Mouse (Mus musculus) mouse trophoblast stem cell (cell line): Measurements from ENCODE around the gene Psmd13.

Experiments
- in situ Hi-C, 2 experiments: fragments of 300-500 bp; cut with MseI, MboI; formaldehyde crosslinking; loops; 2 replicates in 1 of 2; 3 replicates in 1 of 2; pipeline ENCODE4 v1.15.1; 2025

The Psmd13 gene

DNA sequence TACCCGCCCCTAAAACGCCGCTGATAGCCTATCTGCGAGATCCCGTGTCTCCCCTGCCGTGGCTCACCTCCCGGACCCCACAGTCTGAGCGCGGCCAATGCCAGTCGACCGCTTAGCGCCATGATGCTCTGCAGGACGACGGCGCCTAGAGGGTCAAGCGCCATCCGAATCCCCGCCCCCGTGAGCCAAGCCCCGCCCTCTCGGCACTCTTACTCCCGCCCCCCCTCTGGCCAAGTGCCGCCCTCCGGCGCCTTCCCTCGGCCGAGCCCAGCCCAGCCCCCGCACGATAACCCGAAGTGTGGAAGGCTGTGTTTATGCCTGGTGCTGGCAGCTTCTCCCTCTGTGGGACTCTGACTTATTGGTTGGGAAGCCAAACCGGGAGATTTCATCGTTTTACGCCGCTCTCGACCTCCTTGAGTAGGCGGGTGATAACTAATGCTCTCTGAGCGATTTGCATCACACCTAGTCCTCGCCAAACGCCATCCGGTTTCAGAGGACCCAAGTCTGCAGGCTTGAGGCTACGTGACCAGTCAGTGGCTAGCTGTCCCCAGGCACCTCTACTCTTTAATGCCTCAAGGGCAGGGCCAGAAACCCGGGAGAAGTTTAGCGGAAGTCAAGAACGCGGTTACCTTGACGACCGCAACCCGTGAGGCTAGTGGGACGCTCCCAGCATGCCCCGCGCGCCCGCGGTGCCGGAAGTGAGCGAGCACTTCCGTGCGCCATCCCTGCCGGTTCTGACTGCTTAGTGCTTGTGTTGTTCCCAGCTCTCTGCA, at the start of gene Psmd13, which contains the start of gene Sirt3:
TSS of gene Psmd13 (plus strand) at position 273 of the 773 bp plus-strand sequence.
TSS of gene Sirt3 (minus strand) at position 614 of the 773 bp plus-strand sequence.
- in situ Hi-C loops, result no loop called here

DNA sequence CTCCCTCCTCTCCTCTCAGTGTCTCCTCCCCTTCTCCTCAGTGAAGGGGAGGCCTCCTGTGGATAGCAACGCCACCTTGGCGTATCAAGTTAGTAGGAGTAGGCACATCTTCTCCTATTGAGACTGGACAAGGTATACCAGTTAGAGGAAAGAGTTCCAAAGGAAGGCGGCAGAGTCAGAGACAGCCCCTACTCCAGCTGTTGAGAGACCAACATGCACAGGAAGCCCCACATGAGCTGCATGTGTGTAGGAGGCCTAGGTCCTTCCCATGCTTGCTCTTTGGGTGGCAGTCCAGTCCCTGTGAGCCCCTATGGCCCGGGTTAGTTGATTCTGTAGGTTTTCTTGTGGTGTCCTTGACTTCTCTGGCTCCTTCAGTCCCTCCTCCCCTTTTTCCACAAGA, 48.4 kb upstream of the Psmd13 start:
- in situ Hi-C loops, result no loop called here

DNA sequence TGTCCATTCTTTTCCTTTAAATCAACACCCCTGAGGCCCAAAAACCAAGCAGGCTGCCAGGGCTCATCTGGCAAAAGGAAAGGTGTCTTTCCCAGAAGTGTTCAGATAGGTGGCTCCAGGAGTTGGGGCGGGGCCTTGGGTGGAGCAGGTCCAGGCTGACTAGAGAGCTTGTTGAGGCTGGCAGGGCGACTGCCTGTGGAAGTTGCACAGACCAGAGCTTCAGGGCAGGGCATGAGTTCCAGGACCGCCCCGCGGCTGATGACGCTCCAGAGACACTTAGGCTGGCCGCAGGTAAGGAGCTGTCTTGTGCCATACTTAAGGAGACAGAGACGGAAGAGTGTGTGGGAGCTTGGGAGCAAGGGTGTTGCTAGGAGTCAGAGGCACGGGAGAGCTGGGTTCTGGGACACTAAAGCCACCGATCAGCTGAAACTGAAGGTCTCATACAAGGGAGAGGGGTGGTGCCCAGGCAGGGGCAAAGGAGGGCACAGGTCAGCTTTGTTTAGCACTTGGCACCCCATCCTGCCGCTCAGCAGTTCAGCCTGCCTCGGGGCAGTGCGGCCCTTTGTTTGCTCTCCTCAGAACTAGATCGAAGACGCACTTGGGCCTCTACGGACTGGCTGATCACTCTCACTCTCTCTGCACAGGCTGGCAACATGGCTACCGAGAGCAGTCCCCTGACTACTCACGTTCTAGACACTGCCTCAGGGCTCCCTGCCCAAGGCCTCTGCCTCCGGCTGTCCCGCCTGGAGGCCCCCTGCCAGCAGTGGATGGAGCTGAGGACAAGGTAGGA, 46.6 kb upstream of the Psmd13 start, which contains the start of gene Urah:
TSS of gene Urah (plus strand) at position 51 of the 790 bp plus-strand sequence.
- in situ Hi-C loops, result no loop called here

DNA sequence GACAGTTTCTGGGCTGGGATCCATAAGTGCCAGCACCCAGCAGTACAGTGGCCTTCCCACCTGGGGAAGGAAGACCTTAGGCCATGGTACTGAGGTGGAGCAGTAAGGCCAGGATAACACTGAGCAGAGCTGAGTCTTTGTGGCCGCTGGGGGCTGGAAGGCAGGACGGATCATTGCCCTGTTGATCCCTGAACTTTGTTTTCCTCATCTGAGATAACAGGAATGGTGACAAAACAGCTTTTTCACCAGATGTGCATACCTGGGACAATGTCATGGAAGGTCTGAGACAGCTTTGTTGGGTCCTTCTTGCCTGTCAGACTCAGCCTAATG, 46.0 kb upstream of the Psmd13 start:
- in situ Hi-C loops, result no loop called here

DNA sequence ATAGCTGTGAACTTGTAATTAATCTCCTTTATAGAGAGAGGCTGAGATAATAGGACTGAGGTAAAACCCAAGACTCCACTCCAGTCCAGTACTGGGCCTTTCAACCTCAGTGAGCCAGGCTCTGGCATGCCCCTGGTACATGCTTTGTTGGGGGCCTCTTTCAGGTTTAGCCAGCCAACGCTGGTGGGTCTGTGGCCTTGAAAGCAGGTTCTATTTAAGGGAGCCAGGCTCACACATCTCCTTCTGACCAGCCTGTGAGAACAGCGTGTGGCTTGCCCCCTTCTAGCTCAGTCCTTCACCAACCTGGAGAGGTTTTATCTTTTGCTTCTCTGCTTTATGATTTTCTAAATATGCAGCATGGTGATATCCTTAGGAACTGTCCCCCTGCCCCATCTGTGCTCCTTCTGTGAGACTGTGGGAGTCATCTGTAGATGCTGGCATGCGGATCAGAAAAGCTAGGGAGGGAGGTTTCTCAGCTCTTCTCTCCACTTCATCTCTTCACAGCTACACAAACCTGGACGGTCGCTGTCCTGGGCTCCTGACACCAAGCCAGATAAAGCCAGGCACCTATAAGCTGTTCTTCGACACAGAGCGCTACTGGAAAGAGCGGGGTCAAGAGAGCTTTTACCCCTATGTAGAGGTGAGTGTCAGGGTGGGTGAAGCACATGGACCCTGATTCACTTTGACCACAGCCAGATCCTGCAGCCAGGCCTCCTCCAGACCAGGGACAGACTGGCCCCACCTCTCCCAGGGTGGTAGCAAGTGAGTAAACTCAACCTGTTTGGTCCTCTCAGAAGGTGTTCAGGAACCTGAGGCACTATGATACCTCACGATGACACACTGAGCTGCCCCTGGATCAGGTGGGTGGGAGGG, 45.3 kb upstream of the Psmd13 start:
- in situ Hi-C loops, result no loop called here

GRCm38 (mm10) chr7:140839556-140839955, 42.2 kb upstream of the Psmd13 start:
- in situ Hi-C loops, result no loop called here

GRCm38 (mm10) chr7:140840750-140841735, 40.7 kb upstream of the Psmd13 start:
- in situ Hi-C loops, result loop anchor here in 1 of 2 experiments (5.0 kb wide), 1 partner anchor 61 kb away; the partner anchor contains the start of gene Cox8b

GRCm38 (mm10) chr7:140843806-140844205, 38.0 kb upstream of the Psmd13 start:
- in situ Hi-C loops, result loop anchor here in 1 of 2 experiments (5.0 kb wide), 1 partner anchor 58 kb away; the partner anchor contains the start of gene Cox8b

GRCm38 (mm10) chr7:140844905-140845665, 36.7 kb upstream of the Psmd13 start, which contains the start of gene Scgb1c1:
Scgb1c1 (plus strand) TSS chr7:140845547.
- in situ Hi-C loops, result loop anchor here (5.0 kb wide), 1 partner anchor 57 kb away; the partner anchor contains the start of gene Cox8b (in 2 of the 2)

- in situ Hi-C loops, result loop anchor here in 1 of 2 experiments (5.0 kb wide), 1 partner anchor 57 kb away; the partner anchor contains the start of gene Cox8b
Measured at GRCm38 (mm10) chr7:140845683-140846082, 36.1 kb upstream of the Psmd13 start.

DNA sequence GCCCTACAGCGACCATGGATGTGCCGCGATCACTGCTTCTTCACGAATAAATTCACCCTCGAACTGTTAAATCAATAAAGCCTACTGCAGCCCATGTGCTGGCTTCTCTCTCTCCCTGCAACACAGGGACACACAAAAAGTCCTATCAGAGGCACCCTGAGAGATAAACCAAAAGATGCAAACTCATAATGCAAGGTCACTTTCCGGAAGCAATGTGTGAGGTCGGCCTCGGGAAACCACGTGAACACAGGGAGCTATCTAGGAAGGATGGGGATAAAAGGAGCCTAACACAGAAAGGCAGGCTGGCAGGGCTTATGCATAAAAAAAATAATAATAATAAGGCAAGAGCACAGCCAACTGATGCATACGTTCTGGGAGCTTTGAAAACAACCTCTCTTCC, 35.1 kb upstream of the Psmd13 start:
- in situ Hi-C loops, result loop anchor here in 1 of 2 experiments (5.0 kb wide), 1 partner anchor 56 kb away; the partner anchor contains the start of gene Cox8b

- in situ Hi-C loops, result loop anchor here in 1 of 2 experiments (5.0 kb wide), 1 partner anchor 54 kb away; the partner anchor contains the start of gene Cox8b
Measured at GRCm38 (mm10) chr7:140847755-140848580, 33.8 kb upstream of the Psmd13 start, which contains the start of gene Odf3. Odf3 (plus strand) TSS chr7:140847805.

GRCm38 (mm10) chr7:140848591-140848990, 33.2 kb upstream of the Psmd13 start:
- in situ Hi-C loops, result loop anchor here in 1 of 2 experiments (5.0 kb wide), 1 partner anchor 54 kb away; the partner anchor contains the start of gene Cox8b

- in situ Hi-C loops, result no loop called here
Measured at GRCm38 (mm10) chr7:140851916-140852315, 29.9 kb upstream of the Psmd13 start.

DNA sequence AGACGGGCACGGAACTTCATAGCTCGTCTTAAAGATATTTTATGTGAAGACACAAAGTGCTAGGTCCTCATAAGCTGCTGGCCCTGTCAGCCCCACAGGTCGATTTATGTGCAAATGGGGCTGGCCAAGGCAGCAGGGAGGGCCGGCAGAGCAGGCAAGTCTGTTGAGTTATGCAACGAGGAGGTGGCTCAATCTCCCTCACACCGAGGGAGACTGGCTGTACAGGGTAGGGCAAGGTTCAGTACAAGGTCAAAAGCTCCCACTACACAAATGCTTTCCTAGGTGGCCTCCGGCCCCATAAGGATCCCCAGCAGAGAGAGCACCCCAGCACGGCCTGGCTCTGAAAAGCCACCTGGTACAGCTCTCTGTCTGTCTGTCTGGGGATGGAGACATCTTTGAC, 28.4 kb upstream of the Psmd13 start:
- in situ Hi-C loops, result no loop called here

DNA sequence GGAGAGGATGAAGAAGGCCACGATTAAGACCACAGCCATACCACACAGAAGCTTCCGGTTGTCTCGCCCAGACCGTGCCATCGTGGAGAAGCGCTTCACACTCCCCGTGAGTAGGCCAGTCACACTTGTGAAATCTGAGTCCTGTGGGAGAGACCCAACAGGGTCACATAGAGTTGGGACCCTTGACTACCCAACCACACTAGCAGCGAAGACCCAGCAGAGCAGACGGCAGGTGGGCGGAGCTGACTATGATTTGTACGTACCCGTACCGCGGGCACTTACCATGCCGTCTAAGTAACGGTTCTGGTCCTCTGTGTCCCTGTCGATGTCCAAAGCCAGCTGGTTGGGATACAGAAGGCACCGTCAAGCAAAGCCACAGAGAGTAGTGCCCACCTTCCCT, 27.3 kb upstream of the Psmd13 start:
- in situ Hi-C loops, result no loop called here

GRCm38 (mm10) chr7:140855181-140855580, 26.6 kb upstream of the Psmd13 start:
- in situ Hi-C loops, result no loop called here
